Mouse (Mus musculus) brain, embryonic 14.5 days (tissue): ENCODE data around the gene Mex3a. TPM values are rescaled to one million over a fixed set of nuclear protein-coding genes. Genes with fewer than 3 reads are reported as not detected.

Source experiments
- DNase-seq: peaks from one replicate; pipeline ENCODE4 v3.0.0-alpha.2; 2011; ENCODE audit warnings: low read depth
- CTCF ChIP-seq: fragments of 200-500 bp; IDR thresholded peaks from 2 replicates; pipeline ENCODE4 v1.5.1; 2012; ENCODE audit warnings: inconsistent platforms, mild to moderate bottlenecking, moderate library complexity, borderline replicate concordance; ENCODE audit not compliant: insufficient read depth, insufficient read length; ENCODE audit errors: extremely low read depth
- POLR2A ChIP-seq: fragments of 200-500 bp; IDR thresholded peaks from 2 replicates; pipeline ENCODE4 v1.6.1; 2012; ENCODE audit warnings: mild to moderate bottlenecking, inconsistent platforms, borderline replicate concordance; ENCODE audit not compliant: poor library complexity, insufficient read depth, insufficient read length, severe bottlenecking; ENCODE audit errors: extremely low read depth
- polyA plus RNA-seq: library from polyadenylated mRNA; depleted of rRNA; stranded (reverse); fragments of >200 nt; gene quantifications from 2 replicates; pipeline ENCODE4 v1.2.3, GENCODE M21; 2012; rRNA removed

The Mex3a gene
- 93.2 and 103 TPM in 2 replicates for polyA plus RNA-seq

- no peak for DNase-seq
- TF ChIP-seq CTCF, result no peak
- no peak for TF ChIP-seq POLR2A
Observed at GRCm38 (mm10) chr3:88532299-88532674, at the start of gene Mex3a. Gene Mex3a (plus strand): TSS chr3:88532395.

- TF ChIP-seq CTCF (no peak), POLR2A (no peak)
- DNase-seq, result no peak
Observed at GRCm38 (mm10) chr3:88483141-88483540, 49.1 kb upstream of the Mex3a start.

- peak; percentile 83 for DNase-seq
- TF ChIP-seq POLR2A, result no peak
- peak; percentile 94 for TF ChIP-seq CTCF
Observed at GRCm38 (mm10) chr3:88483621-88484020, 48.6 kb upstream of the Mex3a start.

- DNase-seq, result no peak
- TF ChIP-seq CTCF (no peak), POLR2A (no peak)
Observed at GRCm38 (mm10) chr3:88484597-88485316, 47.4 kb upstream of the Mex3a start.

- TF ChIP-seq POLR2A, result no peak
- TF ChIP-seq CTCF, result no peak
- no peak for DNase-seq
Observed at GRCm38 (mm10) chr3:88486043-88486442, 46.2 kb upstream of the Mex3a start.

GRCm38 (mm10) chr3:88486887-88487286 lies 45.3 kb upstream of the Mex3a start:
- TF ChIP-seq POLR2A (no peak), CTCF (no peak)
- no peak for DNase-seq

- TF ChIP-seq CTCF, result no peak
- no peak for TF ChIP-seq POLR2A
- DNase-seq, result no peak
Observed at GRCm38 (mm10) chr3:88487396-88487795, 44.8 kb upstream of the Mex3a start.

- TF ChIP-seq POLR2A (no peak), CTCF (no peak)
- DNase-seq, result no peak
Observed at GRCm38 (mm10) chr3:88493706-88494582, 38.3 kb upstream of the Mex3a start.

GRCm38 (mm10) chr3:88494836-88495628 lies 37.2 kb upstream of the Mex3a start:
- DNase-seq, result peak; percentile 50
- TF ChIP-seq CTCF (no peak), POLR2A (no peak)

GRCm38 (mm10) chr3:88495741-88496415 lies 36.3 kb upstream of the Mex3a start:
- TF ChIP-seq CTCF (no peak), POLR2A (no peak)
- DNase-seq, result no peak
